Mouse (Mus musculus) midbrain, postnatal 0 days (tissue): ENCODE data around the gene Dusp28. TPM values are rescaled to one million over a fixed set of nuclear protein-coding genes. Genes with fewer than 3 reads are reported as not detected.
A peak's percentile ranks its signal among the peaks of the same experiment; 100 is the strongest.

ENCODE experiments used
- ATAC-seq: fragments of 200-750 bp; cut with Nextera tagmentation; 2 replicates; pipeline ENCODE4 v1.8.0; 2017; ENCODE audit warnings: moderate number of reproducible peaks, mild to moderate bottlenecking, moderate TSS enrichment, moderate library complexity; ENCODE audit not compliant: low FRiP score
- DNase-seq: peaks from one replicate; pipeline ENCODE4 v3.0.0-alpha.2; 2015; ENCODE audit warnings: low spot score
- H3K27ac ChIP-seq: fragments of 300-500 bp; sonication (generic); 2 replicates; pipeline ENCODE4 v1.5.1; 2014; ENCODE audit warnings: low read depth, mild to moderate bottlenecking, low read length, mixed read lengths
- H3K27me3 ChIP-seq: fragments of 300-500 bp; sonication (generic); 2 replicates; pipeline ENCODE4 v1.6.1; 2014; ENCODE audit warnings: low read length, control low read depth, mixed read lengths; ENCODE audit not compliant: insufficient read depth
- H3K36me3 ChIP-seq: fragments of 300-500 bp; sonication (generic); 2 replicates; pipeline ENCODE4 v1.6.1; 2014; ENCODE audit warnings: low read length, control low read depth, mixed read lengths; ENCODE audit not compliant: insufficient read depth
- H3K4me1 ChIP-seq: fragments of 300-500 bp; sonication (generic); 2 replicates; pipeline ENCODE4 v1.6.1; 2014; ENCODE audit warnings: mild to moderate bottlenecking, control low read depth, antibody characterized with exemption, low read length, mixed read lengths; ENCODE audit not compliant: insufficient read depth
- H3K4me2 ChIP-seq: fragments of 300-500 bp; sonication (generic); 2 replicates; pipeline ENCODE4 v1.6.1; 2014; ENCODE audit warnings: low read depth, mild to moderate bottlenecking, low read length, mixed read lengths; ENCODE audit not compliant: poor library complexity, severe bottlenecking
- H3K4me3 ChIP-seq: fragments of 300-500 bp; sonication (generic); 2 replicates; pipeline ENCODE4 v1.5.1; 2014; ENCODE audit warnings: low read depth, mild to moderate bottlenecking, low read length, moderate library complexity
- H3K9ac ChIP-seq: fragments of 300-500 bp; sonication (generic); replicated peaks from 2 replicates; pipeline ENCODE4 v1.6.1; 2014; ENCODE audit warnings: mild to moderate bottlenecking, low read length, moderate library complexity, mixed read lengths; ENCODE audit not compliant: poor library complexity, severe bottlenecking
- H3K9me3 ChIP-seq: fragments of 300-500 bp; sonication (generic); 2 replicates; pipeline ENCODE4 v1.6.1; 2016; ENCODE audit warnings: low read length, control low read depth
- CTCF ChIP-seq: IDR thresholded peaks from 2 replicates; pipeline ENCODE4 v1.5.1; 2016; ENCODE audit warnings: antibody characterized with exemption, mild to moderate bottlenecking
- WGBS: fragments of 180-500 bp; shearing (Covaris S2); extraction: QIAGEN DNeasy Blood & Tissue Kit; methylation state at CpG from one replicate; pipeline ENCODE4 v1.1.7; 2014; 5-methylcytosine and 5-hydroxymethylcytosine counted together
- polyA plus RNA-seq: library from polyadenylated mRNA; unstranded; fragments of >200 nt; fragmentation: Nextera tagmentation; extraction: Ambion mirVana; gene quantifications from 2 replicates; pipeline ENCODE4 v1.2.1, GENCODE M21; 2015
- total RNA-seq: library from RNA; depleted of rRNA; stranded (reverse); fragments of >200 nt; gene quantifications from 2 replicates; pipeline ENCODE4 v1.2.3, GENCODE M21; 2014

Dusp28 gene
- total and polyA plus RNA-seq, 2 experiments from 2014 or later: 24.6 to 30.2 TPM

- Histone ChIP-seq H3K27ac (no peak overlapping the region), H3K9me3 (no peaks in the 10 kb centered on the region), H3K36me3 (peaks cover 69% of the 10 kb centered on the region), H3K4me3 (no peak overlapping the region), H3K4me1 (no peaks in the 10 kb centered on the region), H3K9ac (no peak overlapping the region), H3K27me3 (no peaks in the 10 kb centered on the region), H3K4me2 (no peak overlapping the region)
- no peak for TF ChIP-seq CTCF
- ATAC-seq: no peak
- no peak for DNase-seq
- WGBS: 97% methylated on average over 11 of the region's 11 CpGs
These were observed 12.4 kb downstream of the Dusp28 start for GRCm38 (mm10) chr1:92919151-92919550.

GRCm38 (mm10) chr1:92919775-92920174, 13.0 kb downstream of the Dusp28 start:
- Histone ChIP-seq H3K4me1 (no peaks in the 10 kb centered on the region), H3K27ac (no peak overlapping the region), H3K9me3 (no peaks in the 10 kb centered on the region), H3K9ac (no peak overlapping the region), H3K27me3 (no peaks in the 10 kb centered on the region), H3K36me3 (peaks cover 63% of the 10 kb centered on the region), H3K4me3 (no peak overlapping the region), H3K4me2 (no peak overlapping the region)
- no peak for TF ChIP-seq CTCF
- WGBS: 83% methylated on average over 12 of the region's 12 CpGs
- no peak for ATAC-seq
- no peak for DNase-seq

- WGBS: 84% methylated on average over 7 of the region's 7 CpGs
- ATAC-seq: no peak
- peaks cover 56% of the 10 kb centered on the region for H3K36me3 ChIP-seq
These were observed 13.9 kb downstream of the Dusp28 start for GRCm38 (mm10) chr1:92920474-92921200.

GRCm38 (mm10) chr1:92921496-92921895, 14.7 kb downstream of the Dusp28 start:
- no peaks in the 10 kb centered on the region for H3K9me3 ChIP-seq

More at GRCm38 (mm10) chr1:92920474-92921200, 13.9 kb downstream of the Dusp28 start:
- Histone ChIP-seq H3K9ac (no peak overlapping the region), H3K9me3 (no peaks in the 10 kb centered on the region), H3K27ac (no peak overlapping the region), H3K4me1 (no peaks in the 10 kb centered on the region), H3K4me2 (no peak overlapping the region), H3K4me3 (no peak overlapping the region), H3K27me3 (no peaks in the 10 kb centered on the region)
- no peak for TF ChIP-seq CTCF
- DNase-seq: no peak

GRCm38 (mm10) chr1:92930171-92930706, 23.5 kb downstream of the Dusp28 start:
- ATAC-seq: no peak

More at GRCm38 (mm10) chr1:92921496-92921895, 14.7 kb downstream of the Dusp28 start:
- WGBS: 92% methylated on average over 4 of the region's 4 CpGs
- no peak overlapping the region for H3K4me2 ChIP-seq
- peaks cover 48% of the 10 kb centered on the region for H3K36me3 ChIP-seq
- ATAC-seq: no peak
- no peak overlapping the region for H3K4me3 ChIP-seq
- H3K4me1 ChIP-seq: no peaks in the 10 kb centered on the region
- H3K9ac ChIP-seq: no peak overlapping the region
- H3K27ac ChIP-seq: no peak overlapping the region
- no peak for DNase-seq
- no peak for TF ChIP-seq CTCF
- no peaks in the 10 kb centered on the region for H3K27me3 ChIP-seq

GRCm38 (mm10) chr1:92933611-92934010, 26.8 kb downstream of the Dusp28 start:
- Histone ChIP-seq H3K9ac (peak overlapping the region; percentile 90), H3K27me3 (no peaks in the 10 kb centered on the region), H3K9me3 (no peaks in the 10 kb centered on the region), H3K27ac (peak overlapping the region; percentile 96), H3K4me3 (peak overlapping the region; percentile 86), H3K36me3 (peaks cover 11% of the 10 kb centered on the region; the same call in 1 of the 2 replicates), H3K4me1 (peaks cover 16% of the 10 kb centered on the region), H3K4me2 (peak overlapping the region; percentile 82)
- ATAC-seq (no peak), DNase-seq (no peak)
- 81% methylated on average over 4 of the region's 4 CpGs for WGBS
- no peak for TF ChIP-seq CTCF

More at GRCm38 (mm10) chr1:92930171-92930706, 23.5 kb downstream of the Dusp28 start:
- DNase-seq: no peak
- H3K27me3 ChIP-seq: no peaks in the 10 kb centered on the region
- H3K9ac ChIP-seq: no peak overlapping the region
- H3K27ac ChIP-seq: no peak overlapping the region
- H3K36me3 ChIP-seq: no peaks in the 10 kb centered on the region
- no peak overlapping the region for H3K4me2 ChIP-seq
- whole genome bisulfite sequencing: 28% methylated on average over 1 of the region's 1 CpGs
- H3K4me3 ChIP-seq: no peak overlapping the region
- no peak for TF ChIP-seq CTCF
- H3K4me1 ChIP-seq: no peaks in the 10 kb centered on the region; the same call in 1 of the 2 replicates
- no peaks in the 10 kb centered on the region for H3K9me3 ChIP-seq
